Mouse (Mus musculus) MEL (cell line): Measurements from ENCODE around the gene Snrpn. TPM values are rescaled to one million over a fixed set of nuclear protein-coding genes. Genes with fewer than 3 reads are reported as not detected.

Experiments
- DNase-seq: peaks from one replicate; pipeline ENCODE4 v3.0.0; 2011; ENCODE audit warnings: low read depth, low spot score
- H3K27ac ChIP-seq: 2 replicates; pipeline ENCODE4 v1.5.1; 2012; ENCODE audit warnings: low read depth, mild to moderate bottlenecking, control low read depth, low read length, moderate library complexity; ENCODE audit not compliant: control insufficient read depth
- H3K27me3 ChIP-seq, 2 experiments: fragments of 150-350 bp in 1 of 2; sonication (generic) in 1 of 2; 2 replicates each; pipeline ENCODE4 v1.6.1; 2012; ENCODE audit warnings: low read length in 2 of 2, mild to moderate bottlenecking in 2 of 2, improper control_type of control experiment in 1 of 2, moderate library complexity in 1 of 2; ENCODE audit not compliant: insufficient read depth in 2 of 2, control insufficient read depth in 1 of 2
- H3K36me3 ChIP-seq, 2 experiments: 2 replicates each; pipeline ENCODE4 v1.6.1; 2012 to 2014; ENCODE audit warnings: low read length in 2 of 2, improper control_type of control experiment in 1 of 2, inconsistent platforms in 1 of 2, mild to moderate bottlenecking in 1 of 2; ENCODE audit not compliant: insufficient read depth in 2 of 2, control insufficient read depth in 1 of 2
- H3K4me1 ChIP-seq, 2 experiments: fragments of 150-350 bp in 1 of 2; sonication (generic) in 1 of 2; 2 replicates each; pipeline ENCODE4 v1.6.1; 2012; ENCODE audit warnings: low read length in 2 of 2, improper control_type of control experiment in 1 of 2, mild to moderate bottlenecking in 1 of 2; ENCODE audit not compliant: insufficient read depth in 2 of 2, control insufficient read depth in 1 of 2
- H3K4me3 ChIP-seq, 2 experiments: fragments of 150-350 bp in 1 of 2; sonication (generic) in 1 of 2; 2 replicates each; pipeline ENCODE4 v1.5.1; 2012; ENCODE audit warnings: low read depth in 2 of 2, low read length in 2 of 2, mild to moderate bottlenecking in 2 of 2, moderate library complexity in 2 of 2, control low read depth in 1 of 2, improper control_type of control experiment in 1 of 2; ENCODE audit not compliant: control insufficient read depth in 1 of 2, insufficient read depth in 1 of 2
- H3K79me2 ChIP-seq: 2 replicates; pipeline ENCODE4 v1.6.1; 2012; ENCODE audit warnings: mild to moderate bottlenecking, low read length, moderate library complexity; ENCODE audit not compliant: control insufficient read depth, poor library complexity, insufficient read depth
- H3K9ac ChIP-seq: 2 replicates; pipeline ENCODE4 v1.6.1; 2012; ENCODE audit warnings: low read depth, mild to moderate bottlenecking, control low read depth, low read length, moderate library complexity; ENCODE audit not compliant: control insufficient read depth, poor library complexity, severe bottlenecking
- H3K9me3 ChIP-seq: fragments of 150-350 bp; sonication (generic); replicated peaks from 2 replicates; pipeline ENCODE4 v1.6.1; 2012; ENCODE audit warnings: mild to moderate bottlenecking, low read length, improper control_type of control experiment, moderate library complexity; ENCODE audit not compliant: insufficient read depth
- CTCF ChIP-seq, 3 experiments: IDR thresholded peaks in 2 of 3; conservative IDR thresholded peaks in 1 of 3; 2 replicates each; pipeline ENCODE4 v1.5.1; 2011 to 2012; ENCODE audit warnings: low read length in 3 of 3, low read depth in 2 of 3, mild to moderate bottlenecking in 2 of 3, improper control_type of control experiment in 1 of 3, inconsistent platforms in 1 of 3, mixed read lengths in 1 of 3, moderate library complexity in 1 of 3; ENCODE audit not compliant: control insufficient read depth in 1 of 3, insufficient read depth in 1 of 3, poor library complexity in 1 of 3, severe bottlenecking in 1 of 3
- ELF1 ChIP-seq: IDR thresholded peaks from 2 replicates; pipeline ENCODE4 v1.6.1; 2014; ENCODE audit warnings: low read depth, mild to moderate bottlenecking, inconsistent platforms, low read length, improper control_type of control experiment, moderate library complexity
- HCFC1 ChIP-seq: IDR thresholded peaks from 2 replicates; pipeline ENCODE4 v1.6.1; 2012; ENCODE audit warnings: low read depth, mild to moderate bottlenecking, inconsistent platforms, low read length, improper control_type of control experiment, moderate library complexity
- MAZ ChIP-seq: IDR thresholded peaks from 2 replicates; pipeline ENCODE4 v1.6.1; 2012; ENCODE audit warnings: low read depth, mild to moderate bottlenecking, inconsistent platforms, low read length, improper control_type of control experiment
- MEF2A ChIP-seq: IDR thresholded peaks from 2 replicates; pipeline ENCODE4 v1.6.1; 2014; ENCODE audit warnings: low read depth, mild to moderate bottlenecking, inconsistent platforms, low read length, improper control_type of control experiment; ENCODE audit not compliant: poor library complexity, insufficient replicate concordance, severe bottlenecking; ENCODE audit errors: extremely low read depth
- MXI1 ChIP-seq: IDR thresholded peaks from 2 replicates; pipeline ENCODE4 v1.6.1; 2011; ENCODE audit warnings: mild to moderate bottlenecking, low read depth, low read length, improper control_type of control experiment
- MYB ChIP-seq: IDR thresholded peaks from 2 replicates; pipeline ENCODE4 v1.6.1; 2011; ENCODE audit warnings: mild to moderate bottlenecking, low read depth, low read length, improper control_type of control experiment
- MYC ChIP-seq: IDR thresholded peaks from 2 replicates; pipeline ENCODE4 v1.6.1; 2011; ENCODE audit warnings: low read depth, mild to moderate bottlenecking, low read length, improper control_type of control experiment, moderate library complexity
- NELFE ChIP-seq: IDR thresholded peaks from 2 replicates; pipeline ENCODE4 v1.6.1; 2011; ENCODE audit warnings: low read depth, low read length, improper control_type of control experiment
- POLR2A ChIP-seq, 2 experiments: IDR thresholded peaks; 2 replicates each; pipeline ENCODE4 v1.6.1; 2011 to 2012; ENCODE audit warnings: low read length in 2 of 2, mild to moderate bottlenecking in 2 of 2, control low read depth in 1 of 2, improper control_type of control experiment in 1 of 2, low read depth in 1 of 2, moderate library complexity in 1 of 2; ENCODE audit not compliant: control insufficient read depth in 1 of 2, insufficient read depth in 1 of 2, poor library complexity in 1 of 2
- RCOR1 ChIP-seq: IDR thresholded peaks from 2 replicates; pipeline ENCODE4 v1.6.1; 2012; ENCODE audit warnings: low read depth, mild to moderate bottlenecking, inconsistent platforms, low read length, improper control_type of control experiment
- TAL1 ChIP-seq: IDR thresholded peaks from 2 replicates; pipeline ENCODE4 v1.6.1; 2012; ENCODE audit warnings: mild to moderate bottlenecking, inconsistent platforms, low read length, moderate library complexity, mixed read lengths
- TCF12 ChIP-seq: IDR thresholded peaks from 2 replicates; pipeline ENCODE4 v1.6.1; 2014; ENCODE audit warnings: low read depth, mild to moderate bottlenecking, inconsistent platforms, low read length, improper control_type of control experiment, moderate library complexity
- UBTF ChIP-seq: IDR thresholded peaks from 2 replicates; pipeline ENCODE4 v1.6.1; 2012; ENCODE audit warnings: low read depth, mild to moderate bottlenecking, inconsistent platforms, low read length, improper control_type of control experiment, moderate library complexity, borderline replicate concordance; ENCODE audit not compliant: insufficient read depth
- USF1 ChIP-seq: IDR thresholded peaks from 2 replicates; pipeline ENCODE4 v1.6.1; 2014; ENCODE audit warnings: low read depth, mild to moderate bottlenecking, inconsistent platforms, low read length, improper control_type of control experiment, moderate library complexity
- polyA plus RNA-seq, 2 experiments: library from polyadenylated mRNA; stranded (reverse) in 1 of 2; unstranded in 1 of 2; fragments of >175 nt in 1 of 2; fragments of >200 nt in 1 of 2; gene quantifications; 2 replicates each; pipeline versions ENCODE4 v1.2.1 to v1.2.4; 2012; ENCODE audit warnings: low replicate concordance in 2 of 2, low read depth in 1 of 2; ENCODE audit not compliant: insufficient read length in 2 of 2, insufficient read depth in 1 of 2, missing spikeins in 1 of 2
- total RNA-seq: library from RNA; depleted of rRNA; stranded (reverse); fragments of 300-350 nt; gene quantifications from 2 replicates; pipeline ENCODE4 v1.2.3, GENCODE M21; 2012

Gene Snrpn
- total and polyA plus RNA-seq, 3 experiments: not detected

- H3K27ac ChIP-seq: no peak overlapping the region
Measured at GRCm38 (mm10) chr7:60006262-60006661, 133.8 kb downstream of the Snrpn start.

GRCm38 (mm10) chr7:60004606-60005330 lies 135.3 kb downstream of the Snrpn start, which contains the start of the genes Snurf and Gm38393:
Snurf (minus strand) TSS chr7:60005049.
Gm38393 (minus strand) TSS chr7:60005064.
- H3K27ac ChIP-seq: no peak within 1 kb of the TSS
- H3K9ac ChIP-seq: no peak within 1 kb of the TSS
- no peak within 1 kb of the TSS for H3K4me3 ChIP-seq
- no peak for DNase-seq
- no peak for TF ChIP-seq NELFE
- no peak for TF ChIP-seq MAZ
- no peak for TF ChIP-seq MYC
- TF ChIP-seq RCOR1: no peak
- TF ChIP-seq, all 39 proteins: peak for 0
- no peaks in the 10 kb centered on the region for H3K4me1 ChIP-seq
- H3K27me3 ChIP-seq: no peaks in the 10 kb centered on the region
- H3K9me3 ChIP-seq: no peaks in the 10 kb centered on the region
- H3K79me2 ChIP-seq: no peaks in the 10 kb centered on the region
- H3K36me3 ChIP-seq: no peaks in the 10 kb centered on the region

More at GRCm38 (mm10) chr7:60006262-60006661, 133.8 kb downstream of the Snrpn start:
- Histone ChIP-seq H3K4me1 (no peaks in the 10 kb centered on the region), H3K27me3 (no peaks in the 10 kb centered on the region), H3K4me3 (no peak overlapping the region), H3K79me2 (no peaks in the 10 kb centered on the region), H3K9ac (no peak overlapping the region), H3K9me3 (no peaks in the 10 kb centered on the region), H3K36me3 (no peaks in the 10 kb centered on the region)
- no peak for DNase-seq
- TF ChIP-seq HCFC1 (no peak), MEF2A (no peak), MXI1 (no peak), TCF12 (no peak), ELF1 (no peak), MYC (no peak), UBTF (no peak), USF1 (no peak), CTCF (IDR thresholded peaks at IDR 0.05 in 2 of 3, conservative IDR thresholded peaks at IDR 0.05 in 1 of 3; ENCODE audit: control insufficient read depth in 1 of 3, insufficient read depth in 1 of 3, low read depth in 2 of 3, low read length in 3 of 3, poor library complexity in 1 of 3, severe bottlenecking in 1 of 3) (no peak), TAL1 (no peak), POLR2A (IDR thresholded peaks at IDR 0.05; ENCODE audit: control insufficient read depth in 1 of 2, insufficient read depth in 1 of 2, low read depth in 1 of 2, low read length in 2 of 2, poor library complexity in 1 of 2) (no peak), RCOR1 (no peak), MYB (no peak)
